Mouse (Mus musculus): ENCODE measurements around the gene Umod.

Gene Umod

GRCm38 (mm10) chr7:119479256-119479655 is at the start of gene Umod:
Gene Umod (minus strand): TSS chr7:119479282.
- DNase-seq (ENCODE audit: low read depth, low spot score), result no peak

GRCm38 (mm10) chr7:119528617-119529016 is 49.5 kb upstream of the Umod start:
- DNase-seq (ENCODE audit: low read depth, low spot score), result no peak

- DNase-seq (ENCODE audit: low read depth, low spot score), result no peak
Observed at GRCm38 (mm10) chr7:119527548-119527947, 48.5 kb upstream of the Umod start.

GRCm38 (mm10) chr7:119527135-119527534 is 48.1 kb upstream of the Umod start:
- no peak for DNase-seq (ENCODE audit: low read depth, low spot score)

GRCm38 (mm10) chr7:119526486-119526885 is 47.4 kb upstream of the Umod start:
- no peak for DNase-seq (ENCODE audit: low read depth, low spot score)

- peak; percentile 17 for DNase-seq (ENCODE audit: low read depth, low spot score)
Observed at GRCm38 (mm10) chr7:119525881-119526281, 46.8 kb upstream of the Umod start.

GRCm38 (mm10) chr7:119523389-119523788 is 44.3 kb upstream of the Umod start, which contains the start of gene Pdilt:
Gene Pdilt (minus strand): TSS chr7:119523489.
- DNase-seq (ENCODE audit: low read depth, low spot score), result no peak

- no peak for DNase-seq (ENCODE audit: low read depth, low spot score)
Observed at GRCm38 (mm10) chr7:119522385-119522784, 43.3 kb upstream of the Umod start.

- no peak for DNase-seq (ENCODE audit: low read depth, low spot score)
Observed at GRCm38 (mm10) chr7:119521816-119522215, 42.7 kb upstream of the Umod start.

GRCm38 (mm10) chr7:119519654-119520053 is 40.6 kb upstream of the Umod start:
- DNase-seq (ENCODE audit: low read depth, low spot score), result peak; percentile 64

GRCm38 (mm10) chr7:119519163-119519562 is 40.1 kb upstream of the Umod start, which contains the start of gene Acsm5:
Gene Acsm5 (plus strand): TSS chr7:119519463.
- no peak for DNase-seq (ENCODE audit: low read depth, low spot score)

GRCm38 (mm10) chr7:119516272-119516558 is 37.1 kb upstream of the Umod start:
- DNase-seq (ENCODE audit: low read depth, low spot score), result no peak

GRCm38 (mm10) chr7:119515492-119516271 is 36.6 kb upstream of the Umod start:
- DNase-seq (ENCODE audit: low read depth, low spot score), result peak; percentile 57

GRCm38 (mm10) chr7:119513056-119513455 is 34.0 kb upstream of the Umod start:
- DNase-seq (ENCODE audit: low read depth, low spot score), result peak; percentile 85

GRCm38 (mm10) chr7:119511143-119511542 is 32.1 kb upstream of the Umod start:
- DNase-seq (ENCODE audit: low read depth, low spot score), result peak; percentile 8

GRCm38 (mm10) chr7:119490041-119490780 is 11.1 kb upstream of the Umod start:
- peak; percentile 55 for DNase-seq (ENCODE audit: low read depth, low spot score)

GRCm38 (mm10) chr7:119486683-119487082 is 7.6 kb upstream of the Umod start:
- DNase-seq (ENCODE audit: low read depth, low spot score), result peak; percentile 47

- no peak for DNase-seq (ENCODE audit: low read depth, low spot score)
Observed at GRCm38 (mm10) chr7:119484154-119484553, 5.1 kb upstream of the Umod start.

- no peak for DNase-seq (ENCODE audit: low read depth, low spot score)
Observed at GRCm38 (mm10) chr7:119476500-119477389, 2.3 kb downstream of the Umod start.

- no peak for DNase-seq (ENCODE audit: low read depth, low spot score)
Observed at GRCm38 (mm10) chr7:119459185-119459584, 19.9 kb downstream of the Umod start, which contains the start of gene Gp2. Gene Gp2 (minus strand): TSS chr7:119459285.

GRCm38 (mm10) chr7:119454192-119454591 is 24.9 kb downstream of the Umod start:
- no peak for DNase-seq (ENCODE audit: low read depth, low spot score)

- DNase-seq (ENCODE audit: low read depth, low spot score), result peak; percentile 46
Observed at GRCm38 (mm10) chr7:119443849-119444248, 35.2 kb downstream of the Umod start.
